1 mouse cellular context compared by ENCODE assay signal in genomic region chr5:31181183-31181770, GRCm38 (mm10).
TF ChIP-seq lines count a peak whose summit lies in the region.

No protein-coding gene starts in this region.

TF ChIP-seq in myocyte, 11 proteins besides CTCF, POLR2A, EP300 and RAD21 (continued from another document):
- TF ChIP-seq POLR2AphosphoS2 (IDR thresholded peaks at IDR 0.05; ENCODE audit: insufficient read length, low read depth) (no peak), SRF (IDR thresholded peaks at IDR 0.05; ENCODE audit: control insufficient read depth, insufficient read length, low read depth) (no peak), E2F4 (IDR thresholded peaks at IDR 0.05; ENCODE audit: insufficient read depth) (no peak)
